ENCODE assay signal across 8 mouse cellular contexts in the genomic region with DNA sequence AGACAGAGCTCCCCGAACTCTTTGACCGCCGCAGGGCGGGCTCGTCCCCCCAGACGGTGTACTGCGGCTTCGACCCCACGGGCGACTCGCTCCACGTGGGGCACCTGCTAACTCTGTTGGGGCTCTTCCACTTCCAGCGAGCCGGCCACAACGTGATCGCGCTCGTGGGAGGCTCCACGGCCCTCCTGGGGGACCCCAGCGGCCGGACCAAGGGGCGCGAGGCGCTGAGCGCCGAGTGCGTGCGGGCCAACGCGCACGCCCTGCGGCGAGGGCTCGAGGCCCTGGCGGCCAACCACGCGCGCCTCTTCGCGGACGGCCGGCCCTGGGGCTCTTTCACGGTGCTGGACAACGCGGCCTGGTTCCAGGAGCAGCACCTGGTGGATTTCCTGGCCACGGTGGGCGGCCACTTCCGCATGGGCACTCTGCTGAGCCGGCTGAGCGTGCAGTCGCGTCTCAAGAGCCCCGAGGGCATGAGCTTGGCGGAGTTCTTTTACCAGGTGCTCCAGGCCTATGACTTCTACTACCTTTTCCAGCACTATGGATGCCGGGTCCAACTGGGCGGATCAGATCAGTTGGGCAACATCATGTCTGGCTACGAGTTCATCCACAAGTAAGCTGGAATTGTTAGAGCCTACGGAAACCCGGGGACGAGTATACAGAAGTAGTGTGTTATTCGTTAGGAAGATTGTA. TPM values are rescaled to one million over a fixed set of nuclear protein-coding genes. Genes with fewer than 3 reads are reported as not detected.
A peak's percentile ranks its signal among the peaks of the same experiment; 100 is the strongest.
DNase-seq lines count a peak whose midpoint lies in the region; ATAC-seq and TF ChIP-seq lines count a peak whose summit lies in the region.

No protein-coding gene starts in this region.

- TF ChIP-seq CTCF in liver, embryonic 14.5 days (IDR thresholded peaks at IDR 0.05; ENCODE audit: low read depth), result no peak
- TF ChIP-seq CTCF in testis, adult 2 months (IDR thresholded peaks at IDR 0.05; ENCODE audit: control insufficient read depth, insufficient read depth, insufficient replicate concordance, low read depth, low read length), result no peak

- TF ChIP-seq POLR2A in testis, adult 2 months (IDR thresholded peaks at IDR 0.05; ENCODE audit: control insufficient read depth, low read depth, low read length), result no peak

- peaks cover 0 to 8% of the 10 kb centered on the region in 2 experiments; a peak in 2 of 4 replicates for H3K4me1 ChIP-seq in liver, embryonic 14.5 days (replicated peaks; ENCODE audit: control insufficient read depth in 2 of 2, insufficient read depth in 2 of 2, low read length in 1 of 2)
- H3K4me1 ChIP-seq in testis, adult 2 months (ENCODE audit: control insufficient read depth, insufficient read depth, low read length), result peaks cover 5% of the 10 kb centered on the region; the same call in 1 of the 2 replicates

- peak overlapping the region; percentile 74 for H3K4me2 ChIP-seq in liver, embryonic 14.5 days (ENCODE audit: low read depth)

- no peak for TF ChIP-seq EP300 in liver, embryonic 14.5 days (IDR thresholded peaks at IDR 0.05; ENCODE audit: low read depth)

- WGBS in liver, embryonic 14.5 days (ENCODE audit: insufficient replicate concordance), result under 1% methylated on average over 61 of the region's 61 CpGs

- H3K27ac ChIP-seq in liver, embryonic 14.5 days, result peak overlapping the region; percentile 2; the same call in 1 of the 2 replicates
- H3K27ac ChIP-seq in testis, adult 2 months (ENCODE audit: control insufficient read depth, insufficient read depth, low read depth, low read length), result peak overlapping the region; percentile 96

- peak; percentile 49 for DNase-seq in CD4-positive, CD25-positive, alpha-beta regulatory T cell, adult 2 months (ENCODE audit: low read depth, low spot score)
- DNase-seq in adrenal gland, postnatal 10 days, result peak; percentile 62
- DNase-seq in embryo, embryonic 9.5 days (ENCODE audit: extremely low spot score), result peak; percentile 74
- DNase-seq in heart, adult 18-20 months, result peak; percentile 39 to 46
- DNase-seq in kidney, adult 8-10 months, result peak; percentile 32 to 50
- peak in 2 of 3 experiments; percentile 5 to 30 for DNase-seq in liver, embryonic 14.5 days (ENCODE audit: low read depth in 3 of 3, low spot score in 3 of 3)
- DNase-seq in neural tube, embryonic 10.5 days (ENCODE audit: extremely low spot score, low spot score), result peak; percentile 74

- peaks cover 9% of the 10 kb centered on the region for H3K36me3 ChIP-seq in liver, embryonic 14.5 days (replicated peaks; ENCODE audit: control insufficient read depth, insufficient read depth, low read depth)
- no peaks in the 10 kb centered on the region for H3K36me3 ChIP-seq in testis, adult 2 months (ENCODE audit: control insufficient read depth, insufficient read depth, low read length)

- H3K9ac ChIP-seq in liver, embryonic 14.5 days (replicated peaks), result peak overlapping the region; percentile 82

- H3K4me3 ChIP-seq in liver, embryonic 14.5 days (ENCODE audit: insufficient read depth in 1 of 2, low read depth in 2 of 2, low read length in 2 of 2), result peak overlapping the region; percentile 84 to 87
- peak overlapping the region; percentile 94 for H3K4me3 ChIP-seq in testis, adult 2 months (ENCODE audit: control insufficient read depth, low read depth, low read length)

- H3K9me3 ChIP-seq in liver, embryonic 14.5 days (ENCODE audit: control insufficient read depth, low read length), result no peaks in the 10 kb centered on the region

- peak; percentile 68 for ATAC-seq in liver, embryonic 14.5 days (ENCODE audit: insufficient read depth)

- H3K27me3 ChIP-seq in liver, embryonic 14.5 days (ENCODE audit: control insufficient read depth, insufficient read depth, low read length), result no peaks in the 10 kb centered on the region
- H3K27me3 ChIP-seq in testis, adult 2 months (ENCODE audit: control insufficient read depth, insufficient read depth, low read length), result no peaks in the 10 kb centered on the region

RNA-seq across cellular contexts. Expression of gene Yars2, which starts 0.5 kb away (rescaled TPM):
- 10 to 100 TPM; 33.8 to 36.4 TPM for total RNA-seq in adrenal gland, postnatal 10 days (2021)
- 10 to 100 TPM; 38.7 to 44.5 TPM for total RNA-seq in heart, adult 18-20 months (2021)
- polyA plus RNA-seq in liver, embryonic 14.5 days (2012; rRNA removed), result 19.0 and 19.8 TPM in 2 replicates
- 27.4 and 28.2 TPM in 2 replicates for polyA plus RNA-seq in liver, embryonic 14.5 days (2014; fragmentation: Nextera tagmentation; extraction: Ambion mirVana)
- 6.9 and 7.4 TPM in 2 replicates for polyA plus RNA-seq in testis, adult 2 months (2012; rRNA removed)

RNA-seq across cellular contexts. Expression of gene Dnm1l, which starts 55.5 kb away (rescaled TPM):
- total RNA-seq in adrenal gland, postnatal 10 days (2021), result 10 to 100 TPM; 64.0 to 82.1 TPM
- total RNA-seq in heart, adult 18-20 months (2021), result 10 to 100 TPM; 93.5 to 99.0 TPM
- 9.4 and 15.3 TPM in 2 replicates for polyA plus RNA-seq in liver, embryonic 14.5 days (2012; rRNA removed)
- 19.6 and 21.3 TPM in 2 replicates for polyA plus RNA-seq in liver, embryonic 14.5 days (2014; fragmentation: Nextera tagmentation; extraction: Ambion mirVana)
- 24.2 and 31.4 TPM in 2 replicates for polyA plus RNA-seq in testis, adult 2 months (2012; rRNA removed)

Comparison
In these comparisons a context has a peak if more than half of its experiments do, and no peak if none do; other contexts are left out.
1. Peak in every context shown above with its lines: DNase-seq, ATAC-seq, H3K4me3 ChIP-seq and H3K27ac ChIP-seq.
2. DNase-seq: peak in every context shown above with its lines; median percentile 74 in embryo, embryonic 9.5 days; 74 in neural tube, embryonic 10.5 days; 62 in adrenal gland, postnatal 10 days; 49 in CD4-positive, CD25-positive, alpha-beta regulatory T cell, adult 2 months; 42 in heart, adult 18-20 months; 41 in kidney, adult 8-10 months; 18 in liver, embryonic 14.5 days.